Mouse (Mus musculus): ENCODE results near the gene Cmc4. TPM values are rescaled to one million over a fixed set of nuclear protein-coding genes. Genes with fewer than 3 reads are reported as not detected.
A peak's percentile ranks its signal among the peaks of the same experiment; 100 is the strongest.

Cmc4 gene
- polyA plus RNA-seq, 1 experiment from 2014 or later: 15.9 TPM

DNA sequence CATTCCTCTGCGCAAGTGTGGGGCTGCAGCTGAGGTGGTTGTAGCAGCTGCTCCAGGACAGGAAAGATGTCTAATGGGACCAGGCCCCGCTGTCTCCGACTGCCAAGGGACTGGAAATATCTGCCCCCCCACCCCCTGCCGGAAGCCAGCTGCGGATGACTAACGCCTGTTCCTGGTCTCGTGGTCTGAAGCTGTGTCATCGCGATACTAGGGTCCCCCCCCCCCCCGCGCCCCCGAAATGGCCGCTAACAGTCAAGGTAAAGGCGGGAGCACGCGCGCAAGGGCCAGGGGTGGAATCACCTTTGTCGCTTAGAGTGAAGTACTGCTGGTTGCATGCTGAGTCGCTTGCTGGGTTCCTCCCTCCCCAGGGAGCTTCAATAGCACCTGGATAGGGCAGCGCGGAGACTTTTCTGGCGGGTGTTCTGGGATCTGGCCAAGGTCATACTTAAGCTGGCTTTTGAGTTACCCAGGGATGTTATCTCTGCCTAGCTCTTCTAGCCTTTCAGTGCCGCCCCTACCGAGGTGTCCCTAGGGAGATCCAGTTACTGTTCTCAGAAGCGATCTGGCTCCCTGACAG, 34.1 kb downstream of the Cmc4 start, which contains the start of the genes Fundc2 and F8:
Gene Fundc2, plus strand, starts transcription at position 205 of the 577 bp plus-strand sequence.
Gene F8, minus strand, starts transcription at position 421 of the 577 bp plus-strand sequence.
- Histone ChIP-seq H3K36me3 (ENCODE audit: control insufficient read depth, insufficient read depth, low read length) (no peaks in the 10 kb centered on the region; the same call in 1 of the 2 replicates), H3K4me3 (ENCODE audit: low read depth, low read length) (peak within 1 kb of the TSS; percentile 57), H3K9ac (ENCODE audit: low read length) (peak within 1 kb of the TSS; percentile 67), H3K9me3 (ENCODE audit: control insufficient read depth, low read length) (no peaks in the 10 kb centered on the region), H3K4me2 (replicated peaks; ENCODE audit: low read depth) (peak within 1 kb of the TSS; percentile 51), H3K27ac (replicated peaks) (peak within 1 kb of the TSS; percentile 82), H3K27me3 (ENCODE audit: control insufficient read depth, insufficient read depth, low read length) (no peaks in the 10 kb centered on the region), H3K4me1 (replicated peaks; ENCODE audit: control insufficient read depth, insufficient read depth) (no peaks in the 10 kb centered on the region)
- DNase-seq (ENCODE audit: low spot score) (peak; percentile 87), ATAC-seq (ENCODE audit: low FRiP score, low TSS enrichment) (peak; percentile 97)
- no peak for TF ChIP-seq CTCF (IDR thresholded peaks at IDR 0.05; ENCODE audit: low read depth)
- peak; percentile 70 for TF ChIP-seq EP300 (optimal IDR thresholded peaks at IDR 0.05)
- 16% methylated on average over 18 of the region's 25 CpGs for WGBS

DNA sequence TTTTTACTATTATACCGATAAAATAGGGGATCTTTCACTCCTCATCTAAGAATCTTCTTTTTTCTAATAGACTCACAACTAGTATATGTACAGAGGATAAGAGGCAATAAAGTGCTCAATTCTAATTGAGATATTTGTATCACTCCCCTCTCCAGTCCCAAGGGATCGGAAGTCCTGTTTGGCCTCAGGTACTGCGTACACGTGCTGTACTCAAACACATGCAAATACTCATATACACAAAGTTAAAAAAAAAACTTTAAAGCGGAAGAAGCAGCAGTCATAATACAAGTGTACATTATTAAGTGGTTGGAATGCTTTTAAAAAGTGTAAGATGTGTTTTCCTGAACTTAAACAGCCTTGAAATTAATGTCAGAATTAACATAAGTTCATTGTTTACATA, 34.7 kb downstream of the Cmc4 start:
- ATAC-seq (ENCODE audit: low FRiP score, low TSS enrichment) (no peak), DNase-seq (ENCODE audit: low spot score) (no peak)
- WGBS: 61% methylated on average over 5 of the region's 5 CpGs
- TF ChIP-seq CTCF (IDR thresholded peaks at IDR 0.05; ENCODE audit: low read depth) (no peak), EP300 (optimal IDR thresholded peaks at IDR 0.05) (no peak)
- H3K9me3 ChIP-seq (ENCODE audit: control insufficient read depth, low read length): no peaks in the 10 kb centered on the region
- H3K27ac ChIP-seq (replicated peaks): no peak overlapping the region
- H3K4me1 ChIP-seq (replicated peaks; ENCODE audit: control insufficient read depth, insufficient read depth): no peaks in the 10 kb centered on the region
- peak overlapping the region; percentile 57 for H3K4me3 ChIP-seq (ENCODE audit: low read depth, low read length)
- H3K36me3 ChIP-seq (ENCODE audit: control insufficient read depth, insufficient read depth, low read length): no peaks in the 10 kb centered on the region
- H3K9ac ChIP-seq (ENCODE audit: low read length): no peak overlapping the region
- H3K4me2 ChIP-seq (replicated peaks; ENCODE audit: low read depth): peak overlapping the region; percentile 51; the same call in 1 of the 2 replicates
- H3K27me3 ChIP-seq (ENCODE audit: control insufficient read depth, insufficient read depth, low read length): no peaks in the 10 kb centered on the region

DNA sequence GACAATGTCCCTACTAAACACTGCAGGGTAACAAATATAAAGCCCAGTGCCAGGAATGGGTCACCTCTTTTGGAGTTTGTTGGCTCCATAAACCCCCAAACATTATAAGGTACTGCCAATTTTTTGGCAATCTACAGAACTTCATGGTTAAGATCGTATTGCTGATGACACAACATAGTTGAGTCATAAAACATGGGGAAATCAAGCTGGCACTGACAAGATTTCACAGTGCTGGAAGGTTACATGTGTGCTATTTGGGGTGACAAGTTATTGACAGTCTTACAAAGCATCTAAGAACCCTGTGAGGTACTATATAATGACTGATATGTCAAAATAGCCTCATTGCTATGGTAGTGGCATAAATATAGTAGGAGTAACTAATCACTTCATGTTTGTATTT, 35.2 kb downstream of the Cmc4 start:
- Histone ChIP-seq H3K4me3 (ENCODE audit: low read depth, low read length) (no peak overlapping the region), H3K27ac (replicated peaks) (no peak overlapping the region), H3K36me3 (ENCODE audit: control insufficient read depth, insufficient read depth, low read length) (no peaks in the 10 kb centered on the region), H3K4me2 (replicated peaks; ENCODE audit: low read depth) (no peak overlapping the region), H3K4me1 (replicated peaks; ENCODE audit: control insufficient read depth, insufficient read depth) (no peaks in the 10 kb centered on the region), H3K9me3 (ENCODE audit: control insufficient read depth, low read length) (no peaks in the 10 kb centered on the region), H3K27me3 (ENCODE audit: control insufficient read depth, insufficient read depth, low read length) (no peaks in the 10 kb centered on the region), H3K9ac (ENCODE audit: low read length) (no peak overlapping the region)
- 73% methylated on average over 1 of the region's 1 CpGs for WGBS
- DNase-seq (ENCODE audit: low spot score): no peak
- ATAC-seq (ENCODE audit: low FRiP score, low TSS enrichment): no peak
- TF ChIP-seq CTCF (IDR thresholded peaks at IDR 0.05; ENCODE audit: low read depth) (no peak), EP300 (optimal IDR thresholded peaks at IDR 0.05) (no peak)

DNA sequence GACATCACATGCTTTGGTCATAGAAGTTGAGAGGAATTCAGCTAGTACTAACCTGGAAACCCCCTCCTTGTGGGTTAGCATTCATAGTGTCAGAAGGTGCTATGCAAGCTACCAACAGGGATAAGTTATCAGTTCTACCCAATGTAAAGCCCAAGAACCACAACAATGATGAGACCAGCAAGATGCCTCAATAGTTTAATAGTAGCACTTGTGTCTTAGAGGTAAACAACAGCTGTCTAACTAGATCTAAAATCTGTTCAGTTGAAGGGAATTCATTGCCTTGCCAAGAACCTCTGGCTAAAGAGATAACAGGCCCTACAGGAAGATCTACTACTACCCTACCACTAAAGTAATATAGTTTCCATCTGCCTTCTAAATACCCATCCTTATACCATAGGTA, 39.6 kb downstream of the Cmc4 start:
- H3K4me1 ChIP-seq (replicated peaks; ENCODE audit: control insufficient read depth, insufficient read depth): no peaks in the 10 kb centered on the region
- no peak overlapping the region for H3K9ac ChIP-seq (ENCODE audit: low read length)
- H3K27ac ChIP-seq (replicated peaks): no peak overlapping the region
- DNase-seq (ENCODE audit: low spot score) (no peak), ATAC-seq (ENCODE audit: low FRiP score, low TSS enrichment) (no peak)
- no peaks in the 10 kb centered on the region for H3K9me3 ChIP-seq (ENCODE audit: control insufficient read depth, low read length)
- H3K4me2 ChIP-seq (replicated peaks; ENCODE audit: low read depth): no peak overlapping the region
- H3K27me3 ChIP-seq (ENCODE audit: control insufficient read depth, insufficient read depth, low read length): no peaks in the 10 kb centered on the region
- TF ChIP-seq EP300 (optimal IDR thresholded peaks at IDR 0.05) (no peak), CTCF (IDR thresholded peaks at IDR 0.05; ENCODE audit: low read depth) (no peak)
- H3K36me3 ChIP-seq (ENCODE audit: control insufficient read depth, insufficient read depth, low read length): no peaks in the 10 kb centered on the region
- H3K4me3 ChIP-seq (ENCODE audit: low read depth, low read length): no peak overlapping the region

DNA sequence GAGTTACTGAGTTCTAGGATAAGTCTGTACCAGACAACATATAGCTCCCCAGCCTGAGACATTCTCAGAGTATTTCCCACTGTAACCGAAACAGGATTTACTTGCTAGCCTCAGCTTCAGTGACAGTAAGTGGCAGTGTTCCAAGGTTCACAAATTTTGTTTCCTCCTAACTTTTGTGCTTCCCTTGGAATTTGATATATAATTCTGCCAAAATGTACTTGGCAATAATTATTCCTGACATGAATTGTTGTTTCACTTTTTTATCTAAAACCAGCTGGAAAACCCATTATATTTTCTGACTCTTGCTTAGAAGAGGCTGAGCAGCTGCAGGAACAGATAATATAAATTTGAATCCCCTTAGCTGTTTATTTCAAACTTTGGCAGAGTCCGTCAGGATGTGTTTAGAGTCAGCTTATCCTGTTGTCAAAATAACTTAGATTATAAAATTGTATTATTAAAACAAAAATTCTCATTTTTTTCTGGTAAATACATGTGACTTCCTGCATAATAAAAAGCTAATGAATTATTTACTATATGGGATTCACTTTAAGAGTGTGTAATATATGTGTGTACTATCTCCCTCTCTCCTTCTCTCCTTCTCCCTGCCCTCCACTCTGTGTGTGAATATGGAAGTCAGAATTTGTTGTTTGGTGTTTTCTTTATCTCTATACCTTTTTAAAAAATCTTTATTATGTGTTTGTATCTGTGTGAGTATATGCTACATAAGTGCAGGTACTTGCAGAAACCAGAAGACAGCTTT, 43.5 kb downstream of the Cmc4 start:
- no peak overlapping the region for H3K27ac ChIP-seq (replicated peaks)
- H3K9ac ChIP-seq (ENCODE audit: low read length): no peak overlapping the region
- H3K27me3 ChIP-seq (ENCODE audit: control insufficient read depth, insufficient read depth, low read length): no peaks in the 10 kb centered on the region
- H3K4me1 ChIP-seq (replicated peaks; ENCODE audit: control insufficient read depth, insufficient read depth): no peaks in the 10 kb centered on the region
- 37% methylated on average over 2 of the region's 2 CpGs for WGBS
- ATAC-seq (ENCODE audit: low FRiP score, low TSS enrichment) (no peak), DNase-seq (ENCODE audit: low spot score) (no peak)
- H3K4me3 ChIP-seq (ENCODE audit: low read depth, low read length): no peak overlapping the region
- TF ChIP-seq CTCF (IDR thresholded peaks at IDR 0.05; ENCODE audit: low read depth) (no peak), EP300 (optimal IDR thresholded peaks at IDR 0.05) (no peak)
- H3K36me3 ChIP-seq (ENCODE audit: control insufficient read depth, insufficient read depth, low read length): no peaks in the 10 kb centered on the region
- H3K4me2 ChIP-seq (replicated peaks; ENCODE audit: low read depth): no peak overlapping the region
- H3K9me3 ChIP-seq (ENCODE audit: control insufficient read depth, low read length): no peaks in the 10 kb centered on the region

DNA sequence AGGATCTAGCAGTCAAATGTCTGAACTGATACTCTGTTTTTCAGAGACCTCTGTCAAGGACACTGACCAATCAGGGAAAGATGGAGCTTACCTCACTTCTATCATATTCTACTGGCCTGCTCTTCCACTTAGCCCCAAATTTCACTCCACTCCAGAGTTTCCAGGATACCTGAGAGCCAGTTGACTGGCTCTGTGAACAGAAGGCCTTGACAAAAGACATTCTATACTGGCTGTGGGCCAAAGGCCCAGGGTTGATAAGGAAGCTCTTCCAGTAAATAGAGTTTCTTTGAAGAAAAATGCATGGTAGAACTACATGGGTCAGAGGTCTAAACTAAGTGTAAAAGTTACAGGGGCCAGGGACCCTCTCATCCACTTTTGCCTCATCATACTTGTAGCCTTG, 46.2 kb downstream of the Cmc4 start:
- Histone ChIP-seq H3K4me2 (replicated peaks; ENCODE audit: low read depth) (no peak overlapping the region), H3K9ac (ENCODE audit: low read length) (no peak overlapping the region), H3K36me3 (ENCODE audit: control insufficient read depth, insufficient read depth, low read length) (no peaks in the 10 kb centered on the region), H3K9me3 (ENCODE audit: control insufficient read depth, low read length) (no peaks in the 10 kb centered on the region), H3K27me3 (ENCODE audit: control insufficient read depth, insufficient read depth, low read length) (no peaks in the 10 kb centered on the region), H3K4me3 (ENCODE audit: low read depth, low read length) (no peak overlapping the region), H3K4me1 (replicated peaks; ENCODE audit: control insufficient read depth, insufficient read depth) (no peaks in the 10 kb centered on the region), H3K27ac (replicated peaks) (no peak overlapping the region)
- DNase-seq (ENCODE audit: low spot score) (peak; percentile 13), ATAC-seq (ENCODE audit: low FRiP score, low TSS enrichment) (no peak)
- TF ChIP-seq CTCF (IDR thresholded peaks at IDR 0.05; ENCODE audit: low read depth): no peak
- no peak for TF ChIP-seq EP300 (optimal IDR thresholded peaks at IDR 0.05)

Other genes starting within 250 kb of the Cmc4 start
- gene Fundc2, start 34.2 kb downstream of the Cmc4 start, polyA plus RNA-seq (2015; fragmentation: Nextera tagmentation; extraction: Ambion mirVana): 51.3 and 54.8 TPM in 2 replicates
- 0.42 and 0.80 TPM in 2 replicates for gene F8, start 34.0 kb downstream of the Cmc4 start, polyA plus RNA-seq (2015; fragmentation: Nextera tagmentation; extraction: Ambion mirVana)
- gene Mtcp1, start within 50 bp of the Cmc4 start, polyA plus RNA-seq (2015; fragmentation: Nextera tagmentation; extraction: Ambion mirVana): 3.6 and 4.0 TPM in 2 replicates
- gene Brcc3, start within 50 bp of the Cmc4 start, polyA plus RNA-seq (2015; fragmentation: Nextera tagmentation; extraction: Ambion mirVana): 35.7 and 42.0 TPM in 2 replicates
- gene Vbp1, start 97.7 kb upstream of the Cmc4 start, polyA plus RNA-seq (2015; fragmentation: Nextera tagmentation; extraction: Ambion mirVana): 94.4 and 97.8 TPM in 2 replicates
- gene Rab39b, start 161.6 kb upstream of the Cmc4 start, polyA plus RNA-seq (2015; fragmentation: Nextera tagmentation; extraction: Ambion mirVana): 0.73 and 0.74 TPM in 2 replicates

Measured in stomach, postnatal 0 days (tissue).